Mouse (Mus musculus): ENCODE data around the gene Pgc. TPM values are rescaled to one million over a fixed set of nuclear protein-coding genes. Genes with fewer than 3 reads are reported as not detected.

The Pgc gene
- total RNA-seq, 2 experiments from 2014 or later: not detected

- peak within 1 kb of the TSS; percentile 85 for H3K27ac ChIP-seq
- peak; percentile 96 to 97 for DNase-seq (ENCODE audit: extremely low spot score in 1 of 2, low spot score in 2 of 2)
- TF ChIP-seq CTCF (IDR thresholded peaks at IDR 0.05): peak; percentile 69
- H3K4me3 ChIP-seq: peak within 1 kb of the TSS; percentile 79
- intact Hi-C loops (cut with DNase I): no loop called here
Measured at GRCm38 (mm10) chr17:47694503-47695336, 31.9 kb upstream of the Pgc start, which contains the start of gene Prickle4. TSS of gene Prickle4 (minus strand) at chr17:47694736.

- no peak for TF ChIP-seq CTCF (IDR thresholded peaks at IDR 0.05)
- peak overlapping the region; percentile 85 for H3K27ac ChIP-seq
- intact Hi-C loops (cut with DNase I): no loop called here
- peak overlapping the region; percentile 79 for H3K4me3 ChIP-seq
- no peak for DNase-seq (ENCODE audit: extremely low spot score in 1 of 2, low spot score in 2 of 2)
Measured at GRCm38 (mm10) chr17:47695337-47695710, 31.3 kb upstream of the Pgc start.

DNA sequence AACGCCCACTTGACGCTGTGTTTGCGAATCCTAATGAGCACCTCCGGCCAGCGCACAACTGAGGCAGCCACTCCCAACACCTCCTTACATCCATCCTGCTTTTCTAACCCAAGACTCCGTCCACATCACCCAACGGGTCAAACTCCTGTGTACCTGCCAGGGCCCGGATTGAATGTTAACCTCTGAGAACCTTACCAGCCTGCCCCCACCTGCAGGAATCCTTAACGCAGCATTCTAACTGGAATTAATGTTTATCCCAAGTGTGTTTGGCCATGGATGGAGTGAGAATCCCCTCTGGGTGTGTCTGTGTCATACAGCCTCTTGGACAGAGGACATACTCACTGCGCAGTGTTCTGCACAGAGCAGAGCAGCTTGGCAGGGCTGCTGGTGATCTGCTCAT lies 28.5 kb upstream of the Pgc start:
- peak in 1 of 2 experiments; percentile 6 for DNase-seq (ENCODE audit: extremely low spot score in 1 of 2, low spot score in 2 of 2)
- Histone ChIP-seq H3K27ac (no peak overlapping the region), H3K4me3 (no peak overlapping the region)
- intact Hi-C loops (cut with DNase I): no loop called here
- TF ChIP-seq CTCF (IDR thresholded peaks at IDR 0.05): no peak

DNA sequence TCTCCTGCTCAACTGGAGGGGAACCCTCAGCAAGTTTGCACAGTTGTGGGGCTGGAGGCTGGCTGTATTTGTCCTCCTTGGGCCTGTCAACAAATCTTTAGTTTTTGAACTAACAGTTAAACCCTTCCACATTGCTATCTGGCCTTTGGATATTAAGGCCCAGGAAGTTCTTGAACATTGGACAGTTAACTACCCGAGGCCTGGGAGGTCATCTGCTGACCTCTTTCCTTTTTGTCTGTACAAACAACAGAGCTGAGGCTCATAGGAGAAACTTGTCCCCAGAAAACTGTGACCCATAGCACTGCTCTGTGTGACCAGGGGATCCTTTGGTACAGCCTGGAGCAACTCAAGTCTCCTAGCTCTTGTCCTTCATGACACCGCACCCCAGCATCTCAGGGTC lies 27.6 kb upstream of the Pgc start:
- intact Hi-C loops (cut with DNase I): no loop called here

DNA sequence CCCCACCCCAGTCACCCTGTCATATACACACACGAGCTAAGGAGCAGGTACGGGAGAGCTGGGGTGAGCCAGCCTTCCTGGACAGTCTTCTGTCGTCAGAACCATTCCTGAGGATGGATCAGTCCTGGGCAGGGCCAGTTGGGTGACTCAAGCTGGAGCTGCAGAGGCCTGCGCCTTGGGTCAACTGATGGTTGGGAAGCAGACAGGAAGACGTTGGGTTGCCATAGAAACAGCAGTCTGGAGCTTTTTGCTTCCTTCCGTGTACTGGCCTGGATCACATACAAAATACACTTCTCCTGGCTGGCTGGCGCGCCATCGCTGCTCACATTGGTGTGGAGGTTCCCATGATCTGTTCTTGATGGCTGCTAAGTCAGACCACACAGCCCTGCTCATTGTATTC lies 24.8 kb upstream of the Pgc start:
- TF ChIP-seq CTCF (IDR thresholded peaks at IDR 0.05): no peak
- intact Hi-C loops (cut with DNase I): no loop called here
- Histone ChIP-seq H3K4me3 (no peak overlapping the region), H3K27ac (no peak overlapping the region)
- DNase-seq (ENCODE audit: extremely low spot score in 1 of 2, low spot score in 2 of 2): no peak

More for the DNA sequence above, 27.6 kb upstream of the Pgc start:
- no peak overlapping the region for H3K27ac ChIP-seq
- DNase-seq (ENCODE audit: extremely low spot score in 1 of 2, low spot score in 2 of 2): peak in 1 of 2 experiments; percentile 9
- no peak overlapping the region for H3K4me3 ChIP-seq
- TF ChIP-seq CTCF (IDR thresholded peaks at IDR 0.05): no peak

DNA sequence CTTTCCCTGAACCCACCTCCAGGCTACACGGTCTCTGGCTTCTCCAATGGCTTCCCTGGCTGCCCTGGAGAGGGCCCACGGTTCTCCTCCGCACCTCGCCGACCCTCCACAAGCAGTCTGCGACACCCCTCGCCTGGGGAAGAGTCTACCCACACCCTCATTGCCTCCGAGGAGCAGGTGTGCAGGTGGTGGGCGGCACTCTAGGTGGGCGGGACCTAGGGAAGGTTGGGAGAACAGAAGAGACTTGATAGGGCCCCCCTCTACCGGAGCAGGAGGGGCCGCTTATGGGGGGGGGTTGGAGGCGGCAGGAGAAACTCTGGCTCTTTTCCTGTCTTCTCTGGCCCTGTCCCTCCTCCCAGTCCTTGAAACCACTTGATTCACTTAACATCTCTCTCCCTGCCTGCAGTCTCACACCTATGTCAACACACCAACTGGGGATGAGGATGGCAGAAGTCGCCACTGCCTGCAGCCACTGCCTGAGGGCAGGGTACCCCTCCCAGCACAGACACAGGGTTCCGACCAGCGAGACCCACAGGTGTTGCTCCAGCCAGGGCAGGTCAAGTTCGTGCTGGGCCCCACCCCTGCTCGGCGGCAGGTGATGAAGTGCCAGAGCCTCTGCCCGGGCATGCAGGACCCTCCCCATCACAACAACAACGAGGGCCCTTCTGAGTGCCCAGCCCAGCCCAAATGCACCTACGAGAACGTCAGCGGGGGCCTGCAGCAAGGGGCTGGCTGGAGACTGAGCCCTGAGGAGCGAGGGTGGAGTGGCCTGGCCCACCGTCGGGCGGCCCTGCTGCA lies 23.9 kb upstream of the Pgc start:
- no peak overlapping the region for H3K4me3 ChIP-seq
- no peak for DNase-seq (ENCODE audit: extremely low spot score in 1 of 2, low spot score in 2 of 2)
- intact Hi-C loops (cut with DNase I): no loop called here
- H3K27ac ChIP-seq: no peak overlapping the region
- TF ChIP-seq CTCF (IDR thresholded peaks at IDR 0.05): no peak

GRCm38 (mm10) chr17:47703556-47703955 lies 23.1 kb upstream of the Pgc start:
- intact Hi-C loops (cut with DNase I): no loop called here
- no peak for DNase-seq (ENCODE audit: extremely low spot score in 1 of 2, low spot score in 2 of 2)
- H3K27ac ChIP-seq: no peak overlapping the region
- TF ChIP-seq CTCF (IDR thresholded peaks at IDR 0.05): no peak
- no peak overlapping the region for H3K4me3 ChIP-seq

DNA sequence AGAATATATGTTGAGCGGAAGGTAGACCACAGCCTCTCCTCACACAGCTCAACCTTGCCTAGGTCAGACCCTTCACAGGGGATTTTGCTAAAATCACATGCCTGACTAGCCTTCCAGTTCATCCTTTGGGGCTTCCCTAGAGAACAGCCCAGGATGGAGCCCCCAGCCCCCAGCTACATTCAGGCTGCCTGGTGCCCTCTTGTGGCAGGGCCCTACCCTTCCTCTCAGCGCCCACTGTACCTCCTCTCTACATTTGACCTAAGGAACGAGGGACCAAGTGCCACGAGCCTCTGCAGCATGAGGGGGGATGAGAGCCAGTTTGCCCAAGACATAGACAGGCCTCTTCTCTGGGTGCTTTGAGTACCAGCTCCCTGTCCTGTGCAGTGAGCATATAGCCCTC lies 21.9 kb upstream of the Pgc start:
- Histone ChIP-seq H3K4me3 (no peak overlapping the region), H3K27ac (no peak overlapping the region)
- DNase-seq (ENCODE audit: extremely low spot score in 1 of 2, low spot score in 2 of 2): no peak
- TF ChIP-seq CTCF (IDR thresholded peaks at IDR 0.05): peak; percentile 23
- intact Hi-C loops (cut with DNase I): no loop called here

DNA sequence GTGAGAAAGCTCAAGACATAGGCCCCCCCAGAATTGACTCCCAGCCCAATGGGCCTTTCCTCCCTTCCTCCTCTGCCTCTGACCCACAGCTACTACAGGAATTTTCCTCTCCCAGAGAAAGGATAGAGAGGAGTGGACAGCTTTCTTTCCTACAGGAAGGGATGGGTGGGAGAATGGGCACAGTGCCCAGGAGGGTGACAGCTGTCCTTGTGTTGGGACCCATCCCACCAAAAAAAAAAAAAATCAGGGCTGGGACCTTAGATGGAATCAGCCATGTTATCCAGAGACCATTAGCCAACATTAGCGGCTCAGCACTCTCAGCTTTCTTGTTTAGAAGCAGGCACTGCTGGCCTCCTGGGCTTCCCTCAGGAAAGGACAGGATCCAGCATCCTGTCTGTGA lies 20.4 kb upstream of the Pgc start:
- Histone ChIP-seq H3K4me3 (no peak overlapping the region), H3K27ac (no peak overlapping the region)
- intact Hi-C loops (cut with DNase I): no loop called here
- TF ChIP-seq CTCF (IDR thresholded peaks at IDR 0.05): no peak
- peak in 1 of 2 experiments; percentile 5 for DNase-seq (ENCODE audit: extremely low spot score in 1 of 2, low spot score in 2 of 2)

- TF ChIP-seq CTCF (IDR thresholded peaks at IDR 0.05): no peak
- H3K4me3 ChIP-seq: no peak overlapping the region
- no peak overlapping the region for H3K27ac ChIP-seq
- intact Hi-C loops (cut with DNase I): no loop called here
- DNase-seq (ENCODE audit: extremely low spot score in 1 of 2, low spot score in 2 of 2): no peak
Measured at GRCm38 (mm10) chr17:47707961-47708360, 18.7 kb upstream of the Pgc start.

GRCm38 (mm10) chr17:47708972-47709371 lies 17.7 kb upstream of the Pgc start:
- intact Hi-C loops (cut with DNase I): no loop called here
- TF ChIP-seq CTCF (IDR thresholded peaks at IDR 0.05): no peak
- DNase-seq (ENCODE audit: extremely low spot score in 1 of 2, low spot score in 2 of 2): no peak

DNA sequence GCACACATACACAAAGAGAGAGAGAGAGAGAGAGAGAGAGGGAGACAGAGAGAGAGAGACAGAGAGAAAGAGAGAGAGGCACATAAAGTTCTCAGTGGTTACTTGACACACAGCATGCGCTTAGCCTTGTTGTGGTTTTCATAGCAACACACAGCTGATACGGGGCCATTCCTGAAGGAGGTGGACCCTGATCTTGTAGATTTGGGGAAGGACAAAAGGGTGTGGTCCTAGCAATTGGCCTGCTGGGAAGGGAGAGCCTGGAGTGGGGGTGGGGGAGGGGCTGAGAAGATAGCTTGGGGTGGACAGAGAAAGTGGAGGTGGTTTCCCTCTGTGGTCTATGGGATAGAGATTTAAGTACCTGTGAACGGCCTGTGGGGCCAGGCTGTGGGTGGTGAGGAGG lies 16.6 kb upstream of the Pgc start:
- TF ChIP-seq CTCF (IDR thresholded peaks at IDR 0.05): no peak
- intact Hi-C loops (cut with DNase I): no loop called here
- Histone ChIP-seq H3K4me3 (no peak overlapping the region), H3K27ac (no peak overlapping the region)
- no peak for DNase-seq (ENCODE audit: extremely low spot score in 1 of 2, low spot score in 2 of 2)

More at GRCm38 (mm10) chr17:47708972-47709371, 17.7 kb upstream of the Pgc start:
- no peak overlapping the region for H3K27ac ChIP-seq
- no peak overlapping the region for H3K4me3 ChIP-seq
